Mouse (Mus musculus) left cerebral cortex, adult 11 months (tissue): ENCODE measurements at regions not wholly inside any gene's neighbourhood (a gene's known extent, or its start where the extent isn't known, plus 50 kb on each side); places are given as distances from the start of the nearest gene placed in this dataset.

ENCODE experiments used
- DNase-seq: peaks from one replicate; pipeline ENCODE4 v3.0.0; 2022; ENCODE audit warnings: low spot score

- DNase-seq, result no peak
Observed at GRCm38 (mm10) chr15:93645950-93646349, 50.3 kb upstream of the Prickle1 start.
